Mouse (Mus musculus) layer of hippocampus, adult 2 months (tissue): ENCODE measurements at regions not wholly inside any gene's neighbourhood (a gene's known extent, or its start where the extent isn't known, plus 50 kb on each side); places are given as distances from the start of the nearest gene placed in this dataset.

Source experiments
- DNase-seq, 2 experiments: peaks; one replicate each; pipeline ENCODE4 v3.0.0; 2022; ENCODE audit warnings: low spot score in 2 of 2
- H3K27ac ChIP-seq: fragments of 200-600 bp; 2 replicates; pipeline ENCODE4 v1.8.1; 2022
- H3K4me3 ChIP-seq: fragments of 200-600 bp; 2 replicates; pipeline ENCODE4 v1.8.1; 2022; ENCODE audit warnings: mild to moderate bottlenecking
- CTCF ChIP-seq: fragments of 200-600 bp; conservative IDR thresholded peaks from 2 replicates; pipeline ENCODE4 v1.8.1; 2022; ENCODE audit warnings: antibody characterized with exemption, mild to moderate bottlenecking, moderate library complexity

DNA sequence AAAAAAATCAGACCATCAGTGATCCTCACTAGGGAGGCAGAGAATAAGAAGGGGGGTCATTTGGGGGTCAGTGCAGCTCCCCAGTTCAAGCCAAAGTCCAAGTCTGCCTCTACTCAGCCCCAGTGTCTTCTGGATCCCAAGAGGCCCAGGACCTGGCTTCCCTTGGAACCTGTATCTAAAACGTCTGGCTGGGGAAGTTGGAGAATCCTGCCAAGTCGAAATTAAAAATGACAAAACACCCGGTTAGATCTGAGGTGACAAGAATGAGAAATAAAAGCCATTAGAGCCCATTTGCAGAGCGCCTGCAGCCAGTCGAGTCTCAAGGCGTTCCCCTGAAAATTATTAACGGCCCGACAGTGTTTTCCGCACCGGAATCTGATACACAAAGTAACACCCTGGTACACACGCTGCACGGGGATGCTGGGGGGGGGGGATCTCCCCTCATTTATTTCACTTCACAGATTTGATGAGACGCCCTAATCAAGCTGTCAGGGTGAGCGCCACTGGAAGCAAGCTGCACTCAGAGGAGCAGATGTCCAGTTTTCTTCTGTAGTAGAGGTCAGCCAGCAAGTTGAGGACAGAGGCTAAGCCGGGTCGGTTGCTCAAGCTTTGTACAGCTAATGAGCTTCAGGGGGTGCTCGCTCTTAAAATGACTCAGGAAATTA, 149.5 kb downstream of the Gm45692 start:
- no peak for DNase-seq
- Histone ChIP-seq H3K4me3 (no peak overlapping the region), H3K27ac (no peak overlapping the region)
- TF ChIP-seq CTCF: no peak

- no peak overlapping the region for H3K4me3 ChIP-seq
- no peak for DNase-seq
- TF ChIP-seq CTCF: peak; percentile 74
- no peak overlapping the region for H3K27ac ChIP-seq
Measured at GRCm38 (mm10) chr8:26272110-26272509, 152.8 kb downstream of the Gm45692 start.

GRCm38 (mm10) chr8:26272675-26273414, 153.5 kb downstream of the Gm45692 start:
- no peak for TF ChIP-seq CTCF
- Histone ChIP-seq H3K27ac (no peak overlapping the region), H3K4me3 (no peak overlapping the region)
- no peak for DNase-seq

GRCm38 (mm10) chr8:26273415-26273760, 154.1 kb downstream of the Gm45692 start:
- no peak for DNase-seq
- H3K4me3 ChIP-seq: no peak overlapping the region
- TF ChIP-seq CTCF: no peak
- no peak overlapping the region for H3K27ac ChIP-seq

DNA sequence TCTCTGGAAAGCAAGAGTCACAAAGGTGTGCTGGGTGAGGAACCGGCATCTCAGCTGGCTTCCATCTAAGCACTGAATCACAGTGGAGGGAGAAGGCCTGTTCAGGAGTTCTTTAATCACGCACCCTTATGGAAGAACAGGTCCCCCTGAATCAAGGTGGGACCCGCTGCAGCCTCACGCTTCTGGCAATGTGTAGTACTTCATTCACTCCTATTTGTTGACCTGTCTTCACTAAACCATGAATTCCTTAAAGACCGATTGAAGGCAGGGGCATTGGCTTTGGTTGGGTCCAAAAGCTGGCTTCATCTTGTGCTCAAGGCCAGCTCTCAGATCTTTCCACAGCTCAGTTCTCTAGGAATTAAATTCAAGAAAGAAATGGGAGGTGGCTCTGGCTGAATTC, 154.5 kb downstream of the Gm45692 start:
- H3K27ac ChIP-seq: no peak overlapping the region
- DNase-seq: no peak
- H3K4me3 ChIP-seq: no peak overlapping the region
- TF ChIP-seq CTCF: no peak

- no peak for DNase-seq
- no peak for TF ChIP-seq CTCF
- Histone ChIP-seq H3K27ac (no peak overlapping the region), H3K4me3 (no peak overlapping the region)
Measured at GRCm38 (mm10) chr8:26274481-26274880, 155.1 kb downstream of the Gm45692 start.

- TF ChIP-seq CTCF: no peak
- DNase-seq: no peak
- no peak overlapping the region for H3K27ac ChIP-seq
- no peak overlapping the region for H3K4me3 ChIP-seq
Measured at GRCm38 (mm10) chr8:26282156-26282935, 163.0 kb downstream of the Gm45692 start.

DNA sequence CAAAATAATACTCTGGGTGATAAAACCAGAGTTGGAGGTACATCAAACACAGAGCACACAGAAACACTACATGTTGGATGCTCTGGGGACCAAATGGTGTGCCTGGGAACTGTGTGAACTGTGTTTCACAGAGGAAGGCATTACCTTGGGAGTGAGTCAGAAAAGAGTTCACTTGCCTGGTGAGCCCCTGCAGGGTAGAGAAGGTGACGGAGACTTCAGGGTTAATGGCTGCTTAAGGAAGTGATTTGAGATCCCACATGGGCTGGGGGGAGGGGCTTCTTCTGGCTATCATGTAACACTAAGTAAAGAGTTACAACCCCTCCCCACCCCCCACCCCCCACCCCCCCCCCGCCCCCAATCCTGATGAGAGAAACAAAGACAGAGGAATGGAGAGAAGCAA, 164.6 kb downstream of the Gm45692 start:
- no peak for DNase-seq
- H3K4me3 ChIP-seq: no peak overlapping the region
- H3K27ac ChIP-seq: no peak overlapping the region
- no peak for TF ChIP-seq CTCF

- no peak for TF ChIP-seq CTCF
- no peak overlapping the region for H3K4me3 ChIP-seq
- DNase-seq: no peak
- no peak overlapping the region for H3K27ac ChIP-seq
Measured at GRCm38 (mm10) chr8:26287665-26288064, 168.3 kb downstream of the Gm45692 start.

- H3K27ac ChIP-seq: no peak overlapping the region
- no peak overlapping the region for H3K4me3 ChIP-seq
- DNase-seq: no peak
- TF ChIP-seq CTCF: no peak
Measured at GRCm38 (mm10) chr8:26288163-26288562, 168.8 kb downstream of the Gm45692 start.

- DNase-seq: no peak
- no peak for TF ChIP-seq CTCF
- no peak overlapping the region for H3K27ac ChIP-seq
Measured at GRCm38 (mm10) chr8:26298066-26298804, 178.9 kb downstream of the Gm45692 start.

GRCm38 (mm10) chr8:26300246-26300645, 180.9 kb downstream of the Gm45692 start:
- TF ChIP-seq CTCF: no peak
- DNase-seq: no peak
- Histone ChIP-seq H3K27ac (no peak overlapping the region), H3K4me3 (no peak overlapping the region)

More at GRCm38 (mm10) chr8:26298066-26298804, 178.9 kb downstream of the Gm45692 start:
- H3K4me3 ChIP-seq: no peak overlapping the region

- no peak for DNase-seq
- TF ChIP-seq CTCF: no peak
- Histone ChIP-seq H3K27ac (no peak overlapping the region), H3K4me3 (no peak overlapping the region)
Measured at GRCm38 (mm10) chr8:26301961-26302360, 182.6 kb downstream of the Gm45692 start.
